Mouse (Mus musculus): ENCODE data around the gene Ifit3b.

DNA sequence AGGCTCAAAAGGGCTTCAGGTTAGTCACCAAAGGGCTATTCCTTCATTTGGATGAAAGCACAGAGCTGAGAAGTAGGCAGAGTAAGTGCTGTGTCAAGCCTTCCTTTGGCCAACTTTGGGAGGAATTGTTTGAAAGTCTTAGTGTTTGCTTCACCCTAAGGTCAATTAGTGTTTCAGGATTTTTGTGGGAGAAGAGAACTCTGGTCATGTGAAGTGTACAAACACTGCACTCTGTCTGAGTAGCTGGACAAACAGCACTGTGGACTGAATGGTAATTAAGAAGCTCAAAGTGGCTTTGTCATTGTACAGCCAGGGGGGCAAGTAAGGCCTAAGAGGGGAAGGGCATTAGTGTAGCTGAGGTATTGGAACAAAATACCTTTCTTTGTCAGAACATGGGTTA, 23.7 kb downstream of the Ifit3b start:
- TF ChIP-seq CTCF (IDR thresholded peaks at IDR 0.05; ENCODE audit: borderline replicate concordance, extremely low read depth, insufficient read depth, insufficient read length) (no peak), POLR2A (IDR thresholded peaks at IDR 0.05; ENCODE audit: borderline replicate concordance, extremely low read depth, insufficient read depth, insufficient read length, poor library complexity, severe bottlenecking) (no peak)

Data from brain, embryonic 14.5 days (tissue).